Mouse (Mus musculus): ENCODE measurements around the gene Ankrd13a.

The Ankrd13a gene

DNA sequence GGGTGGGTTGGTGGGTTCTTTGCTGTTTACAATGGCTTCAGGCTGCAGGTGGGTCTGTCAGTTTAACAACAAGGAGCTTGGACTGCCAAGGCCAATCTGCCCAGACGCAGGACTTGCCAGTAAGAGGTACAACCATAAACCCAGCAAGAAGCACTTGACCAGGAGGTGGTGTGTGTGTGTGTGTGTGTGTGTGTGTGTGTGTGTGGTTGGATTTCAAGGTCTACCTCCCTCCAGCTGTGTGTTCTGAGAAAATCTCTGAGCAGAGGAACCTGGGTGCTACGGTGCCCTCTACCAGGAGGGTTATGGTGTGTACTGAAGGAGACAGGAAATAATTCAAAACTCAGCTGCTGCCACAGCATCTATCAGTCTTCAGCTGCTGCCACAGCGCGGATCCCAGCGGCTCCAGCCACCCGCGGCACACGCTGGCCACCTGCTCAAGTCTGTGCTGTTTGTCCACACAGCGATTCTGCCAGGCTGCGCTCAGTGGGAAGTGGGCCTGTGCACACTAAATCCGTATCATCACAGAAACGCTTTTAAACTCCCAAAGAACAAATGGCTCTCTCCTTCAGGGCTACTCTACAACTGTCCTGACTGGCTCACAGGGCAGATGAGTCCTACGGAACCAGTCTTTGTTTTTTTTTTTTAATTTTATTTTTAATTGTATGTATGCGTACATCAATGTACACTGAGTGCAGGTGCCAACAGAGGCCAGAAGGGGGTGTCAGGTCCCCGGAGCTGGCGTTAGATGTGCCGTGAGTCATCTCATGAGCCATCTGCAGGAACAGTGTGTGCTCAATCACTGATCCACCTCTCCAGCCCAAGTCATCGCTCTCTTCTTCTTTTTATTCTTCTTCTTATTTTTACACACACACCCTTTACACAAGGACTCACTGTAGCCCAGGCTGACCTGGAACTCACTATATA, 9.4 kb upstream of the Ankrd13a start:
- in situ Hi-C loops (cut with MboI; ENCODE audit: low sequenced_read_pairs), result no loop called here

DNA sequence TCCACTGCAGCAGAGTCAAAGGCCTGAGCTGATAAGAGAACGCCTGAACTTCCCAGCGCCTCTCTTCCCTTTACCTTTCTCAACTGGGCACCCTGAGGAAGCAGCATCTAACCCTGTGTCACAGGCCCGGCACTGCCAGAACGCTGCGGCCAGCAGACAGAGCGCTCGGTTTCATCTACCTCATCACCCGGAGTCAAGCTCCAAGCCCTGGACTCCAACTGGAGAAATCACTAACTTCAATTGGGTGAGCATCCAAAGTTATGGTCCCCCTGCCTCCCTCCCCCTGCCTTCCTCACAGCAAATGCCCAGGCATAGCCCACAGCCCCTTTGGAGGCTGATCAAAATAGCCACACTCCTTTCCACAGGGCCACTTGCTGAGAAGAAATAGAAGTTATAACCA, 7.8 kb upstream of the Ankrd13a start:
- in situ Hi-C loops (cut with MboI; ENCODE audit: low sequenced_read_pairs), result no loop called here

- in situ Hi-C loops (cut with MboI; ENCODE audit: low sequenced_read_pairs), result no loop called here
Measured at GRCm38 (mm10) chr5:114767185-114767584, 7.3 kb upstream of the Ankrd13a start.

- in situ Hi-C loops (cut with MboI; ENCODE audit: low sequenced_read_pairs), result no loop called here
Measured at GRCm38 (mm10) chr5:114769786-114770185, 4.7 kb upstream of the Ankrd13a start.

DNA sequence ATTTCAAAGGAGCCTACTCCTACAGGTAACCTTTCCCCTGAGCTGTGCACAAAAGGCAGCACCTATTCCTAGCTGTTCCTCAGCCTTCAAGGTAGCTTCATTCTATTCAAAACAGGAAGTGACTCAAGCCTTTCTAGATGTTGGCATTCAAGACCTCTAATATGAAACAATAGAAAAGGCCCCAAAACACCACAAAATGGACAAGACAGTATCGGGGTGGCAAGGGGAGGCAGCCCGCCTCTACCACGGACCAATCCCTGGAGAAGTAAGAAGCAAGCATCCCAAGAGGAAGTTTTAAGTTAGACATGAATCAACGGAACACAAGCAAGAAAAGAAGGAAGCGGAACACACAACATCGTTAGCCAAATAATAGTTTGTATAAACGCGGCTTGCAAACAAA, 2.7 kb upstream of the Ankrd13a start:
- in situ Hi-C loops (cut with MboI; ENCODE audit: low sequenced_read_pairs), result no loop called here

GRCm38 (mm10) chr5:114772456-114773203, 1.8 kb upstream of the Ankrd13a start:
- in situ Hi-C loops (cut with MboI; ENCODE audit: low sequenced_read_pairs), result no loop called here

DNA sequence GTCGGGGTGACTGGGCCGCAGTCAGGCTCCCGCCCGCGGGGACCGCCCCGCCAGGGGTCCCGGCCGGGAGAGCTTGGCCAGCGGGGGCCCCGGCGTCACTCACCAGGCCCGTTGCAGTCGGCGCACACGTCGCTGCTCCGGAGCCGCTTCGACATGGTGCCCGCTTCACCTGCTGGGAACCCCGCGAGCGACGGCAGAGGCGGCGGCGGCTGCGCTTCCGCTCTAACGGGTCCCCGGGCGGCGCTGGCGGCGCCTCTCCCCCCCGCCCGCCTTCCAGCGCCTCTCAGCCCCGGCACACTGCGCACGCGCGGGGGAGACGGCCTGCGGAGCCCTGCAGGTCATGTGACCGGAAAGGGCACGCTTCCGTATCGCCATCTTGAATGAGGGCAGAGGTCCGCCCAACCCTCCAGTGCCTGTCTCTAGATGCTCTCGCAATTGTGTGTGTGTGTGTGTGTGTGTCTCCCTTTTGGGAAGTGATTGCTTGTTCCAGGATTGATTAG, 1.2 kb upstream of the Ankrd13a start:
- in situ Hi-C loops (cut with MboI; ENCODE audit: low sequenced_read_pairs), result no loop called here

DNA sequence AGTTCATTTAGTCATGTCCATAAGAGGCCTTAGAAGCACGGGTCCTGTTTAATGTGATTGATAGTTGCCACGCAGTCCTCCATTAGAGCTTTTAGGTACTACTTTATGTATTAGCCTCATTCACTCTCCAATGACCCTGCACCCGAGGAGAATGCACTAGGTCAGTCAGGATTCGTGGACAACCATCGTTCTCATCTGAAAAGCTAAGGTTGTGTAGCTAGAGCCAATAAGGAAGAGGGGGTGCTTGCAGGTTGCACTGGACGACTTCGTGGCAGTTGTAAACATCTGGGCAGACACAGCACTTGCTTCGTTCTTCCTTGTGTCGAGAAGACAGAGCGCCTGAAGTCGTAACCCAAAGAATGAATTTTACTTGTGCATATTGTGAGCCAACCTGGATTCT, 697 bp upstream of the Ankrd13a start:
- in situ Hi-C loops (cut with MboI; ENCODE audit: low sequenced_read_pairs), result no loop called here

GRCm38 (mm10) chr5:114775056-114775979, 841 bp downstream of the Ankrd13a start, which contains the start of gene Git2:
Gene Git2 (minus strand): TSS chr5:114775517.
- in situ Hi-C loops (cut with MboI; ENCODE audit: low sequenced_read_pairs), result no loop called here

DNA sequence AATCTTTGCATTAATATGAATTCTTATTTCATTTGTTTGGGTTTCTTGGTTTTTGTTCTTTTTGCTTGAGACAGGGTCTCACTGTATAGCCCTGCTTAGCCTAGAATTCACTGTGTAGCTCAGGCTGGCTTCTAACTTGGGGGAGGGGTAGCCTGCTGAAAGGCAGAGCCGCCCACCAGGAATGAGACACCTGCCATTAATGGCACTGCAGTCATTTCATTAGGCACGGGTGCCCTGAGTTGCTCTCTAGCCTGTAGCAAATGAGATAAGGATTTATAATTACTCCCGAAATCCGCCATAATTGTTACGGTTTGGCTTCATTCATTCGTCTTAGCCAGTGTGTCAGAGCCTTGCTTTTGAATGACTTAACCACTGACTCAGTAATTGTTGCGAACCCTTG, 1.7 kb downstream of the Ankrd13a start:
- in situ Hi-C loops (cut with MboI; ENCODE audit: low sequenced_read_pairs), result no loop called here

DNA sequence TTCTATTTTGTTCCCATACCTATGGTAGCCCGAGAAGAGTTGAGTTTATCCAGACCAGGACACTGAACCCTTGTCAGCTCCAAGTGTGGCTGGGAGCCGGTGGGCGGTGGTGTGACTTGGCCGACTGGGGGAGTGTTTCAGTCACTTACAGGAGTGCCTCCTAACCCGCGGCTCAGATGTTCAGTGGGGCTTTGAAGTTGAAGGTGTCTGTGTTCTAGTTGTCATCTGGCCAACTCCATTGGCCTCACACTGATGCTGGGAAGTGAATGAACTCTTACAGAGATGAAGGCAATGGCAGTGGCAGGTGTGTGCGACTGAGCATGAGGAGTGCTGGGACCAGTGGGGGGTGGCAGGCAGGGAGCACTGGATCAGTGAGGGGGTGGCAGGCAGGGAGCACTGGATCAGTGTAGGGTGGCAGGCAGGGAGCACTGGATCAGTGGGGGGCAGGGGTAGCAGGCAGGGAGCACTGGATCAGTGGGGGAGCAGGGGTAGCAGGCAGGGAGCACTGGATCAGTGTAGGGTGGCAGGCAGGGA, 5.5 kb downstream of the Ankrd13a start:
- in situ Hi-C loops (cut with MboI; ENCODE audit: low sequenced_read_pairs), result no loop called here

- in situ Hi-C loops (cut with MboI; ENCODE audit: low sequenced_read_pairs), result no loop called here
Measured at GRCm38 (mm10) chr5:114780912-114781311, 6.4 kb downstream of the Ankrd13a start.

DNA sequence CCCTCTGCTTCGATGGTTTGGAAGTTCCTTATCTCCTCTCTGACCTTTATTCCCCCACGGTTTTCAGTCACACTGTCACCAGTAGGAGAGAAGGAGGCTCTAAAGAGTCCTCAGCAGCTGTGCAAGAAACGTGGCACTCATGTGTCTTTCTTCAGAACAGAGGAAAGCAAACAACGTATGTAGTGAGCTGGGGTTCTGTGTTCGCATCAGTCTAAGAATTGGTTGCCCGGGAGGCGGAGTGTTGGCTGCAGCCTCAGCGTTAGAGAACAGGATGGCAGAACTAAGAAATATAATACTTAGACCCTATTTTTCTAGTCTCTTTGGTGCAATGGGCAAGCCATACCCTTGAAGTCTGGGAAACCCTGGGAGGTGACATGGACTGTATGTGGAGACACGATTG, 8.5 kb downstream of the Ankrd13a start:
- in situ Hi-C loops (cut with MboI; ENCODE audit: low sequenced_read_pairs), result no loop called here

DNA sequence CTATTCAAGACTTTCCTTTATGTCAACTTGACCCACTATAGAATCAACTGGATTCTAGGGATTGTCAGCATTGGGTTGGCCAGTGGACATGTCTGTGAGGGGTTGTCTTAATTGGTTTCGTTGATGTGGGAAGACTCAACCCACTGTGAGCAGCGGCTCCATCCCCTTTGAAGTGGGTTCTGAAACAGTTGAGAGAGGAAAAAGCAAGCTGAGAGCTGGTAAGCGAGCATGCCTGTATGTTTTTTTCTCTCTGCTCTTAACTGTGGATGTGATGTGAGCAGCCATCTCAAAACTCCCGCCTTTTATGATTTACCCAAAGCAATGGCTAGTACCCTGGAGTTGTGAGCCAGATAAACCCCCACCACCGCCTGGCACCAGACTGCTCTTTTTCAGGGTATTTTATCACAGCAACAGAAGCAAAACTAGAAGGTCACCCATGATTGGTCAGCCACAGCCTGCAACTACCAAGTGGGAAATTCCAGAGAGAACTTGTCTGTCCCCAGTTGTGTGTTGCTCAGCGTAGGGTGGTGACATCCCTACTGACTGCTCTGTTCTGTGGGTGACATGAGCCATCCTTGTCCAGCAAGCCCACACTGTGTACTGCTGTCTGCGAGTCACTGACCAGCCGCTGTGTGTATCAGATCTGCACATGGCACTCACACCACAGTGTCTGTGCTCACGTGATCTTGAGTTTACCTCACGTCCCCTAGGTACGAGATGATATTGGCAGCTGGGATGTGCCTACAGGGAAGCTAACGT, 9.1 kb downstream of the Ankrd13a start:
- in situ Hi-C loops (cut with MboI; ENCODE audit: low sequenced_read_pairs), result no loop called here

DNA sequence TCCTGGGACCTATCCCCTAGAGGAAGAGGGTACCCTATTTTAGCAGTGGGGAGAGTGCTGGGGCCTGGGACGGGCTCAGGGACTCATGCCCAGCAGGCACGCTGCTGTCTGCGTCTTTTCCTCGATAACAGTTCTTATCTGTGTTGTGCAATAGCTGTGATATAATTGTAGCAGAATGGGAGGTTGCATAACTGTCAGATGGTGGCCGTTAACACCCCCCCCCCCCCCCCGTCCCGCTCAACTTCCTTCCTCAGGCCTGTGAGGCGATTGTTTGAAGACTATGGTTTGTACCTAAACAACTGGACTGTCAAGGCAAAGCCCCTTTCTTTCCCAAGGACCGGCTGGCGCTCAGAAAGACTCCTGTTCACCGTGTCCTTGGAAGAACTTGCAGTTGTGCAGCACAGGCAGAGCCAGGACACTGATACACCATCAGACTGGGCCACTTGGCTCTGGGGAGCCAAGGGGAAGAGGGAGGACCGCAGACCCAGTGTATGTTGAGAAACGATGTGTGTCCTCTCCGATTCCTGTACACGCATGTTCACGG, 10.2 kb downstream of the Ankrd13a start:
- in situ Hi-C loops (cut with MboI; ENCODE audit: low sequenced_read_pairs), result no loop called here

- in situ Hi-C loops (cut with MboI; ENCODE audit: low sequenced_read_pairs), result no loop called here
Measured at GRCm38 (mm10) chr5:114785196-114785595, 10.7 kb downstream of the Ankrd13a start.

- in situ Hi-C loops (cut with MboI; ENCODE audit: low sequenced_read_pairs), result no loop called here
Measured at GRCm38 (mm10) chr5:114793317-114793716, 18.8 kb downstream of the Ankrd13a start.

DNA sequence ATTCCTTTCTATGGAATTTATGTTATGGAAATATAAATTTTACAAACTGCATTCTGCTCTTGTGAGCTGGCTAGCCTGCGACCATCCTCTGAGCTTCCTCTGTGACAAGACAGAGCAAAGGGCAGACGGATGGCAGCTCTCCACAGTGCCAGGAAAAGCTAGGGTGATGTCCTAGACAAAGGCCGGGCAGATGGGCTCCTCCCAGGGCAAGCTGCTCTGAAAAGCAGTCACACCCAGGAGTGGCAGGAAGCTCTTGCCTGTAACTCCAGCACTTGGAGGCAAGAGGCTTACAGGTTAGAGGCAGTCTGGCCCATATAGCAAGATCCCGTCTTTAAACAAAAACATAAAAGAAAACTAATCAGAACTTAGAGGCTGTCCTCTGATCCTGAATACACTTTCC, 20.1 kb downstream of the Ankrd13a start:
- in situ Hi-C loops (cut with MboI; ENCODE audit: low sequenced_read_pairs), result no loop called here

DNA sequence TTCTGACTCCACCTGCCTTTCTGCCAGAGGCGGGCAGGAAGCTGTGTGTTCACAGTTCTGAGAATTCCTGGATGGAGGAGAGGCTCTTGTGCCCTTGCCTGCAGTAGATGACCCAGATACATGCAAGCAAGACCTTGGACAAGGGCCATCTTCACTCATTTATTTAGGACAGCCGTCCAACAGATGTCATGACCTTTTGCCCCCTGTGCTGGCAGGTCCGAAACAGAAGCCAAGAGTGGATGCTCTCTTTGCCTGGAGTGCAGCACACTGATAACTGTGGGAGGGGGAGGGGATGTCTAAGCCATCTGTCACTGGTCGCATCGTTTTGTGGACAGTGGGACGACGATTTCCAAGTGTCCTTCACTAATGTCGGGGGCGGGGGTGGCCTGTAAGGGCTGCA, 20.8 kb downstream of the Ankrd13a start:
- in situ Hi-C loops (cut with MboI; ENCODE audit: low sequenced_read_pairs), result no loop called here

Measured in CH12F3 (cell line).